Mouse (Mus musculus) layer of hippocampus, postnatal 25 days (tissue): ENCODE measurements around the gene Plekha7. TPM values are rescaled to one million over a fixed set of nuclear protein-coding genes. Genes with fewer than 3 reads are reported as not detected.

ENCODE experiments used
- DNase-seq, 2 experiments: peaks; one replicate each; pipeline ENCODE4 v3.0.0; 2022; ENCODE audit warnings: mixed read lengths in 2 of 2, low spot score in 1 of 2; ENCODE audit errors: extremely low spot score in 1 of 2
- total RNA-seq, 2 experiments: library from RNA; stranded (reverse); gene quantifications; 2 replicates each; pipeline ENCODE4 v1.2.3; 2021

Plekha7 gene
- total RNA-seq, 2 experiments from 2014 or later, result 17.3 to 22.8 TPM

- DNase-seq, result no peak
Observed at GRCm38 (mm10) chr7:116192966-116193365, 115.2 kb downstream of the Plekha7 start.

- no peak for DNase-seq
Observed at GRCm38 (mm10) chr7:116192096-116192595, 116.0 kb downstream of the Plekha7 start.

- no peak for DNase-seq
Observed at GRCm38 (mm10) chr7:116191138-116191537, 117.0 kb downstream of the Plekha7 start.

GRCm38 (mm10) chr7:116189708-116190107 is 118.5 kb downstream of the Plekha7 start:
- no peak for DNase-seq

GRCm38 (mm10) chr7:116188391-116188790 is 119.8 kb downstream of the Plekha7 start:
- DNase-seq, result no peak

- no peak for DNase-seq
Observed at GRCm38 (mm10) chr7:116187521-116187920, 120.7 kb downstream of the Plekha7 start.

GRCm38 (mm10) chr7:116186847-116187246 is 121.3 kb downstream of the Plekha7 start:
- no peak for DNase-seq

GRCm38 (mm10) chr7:116186156-116186555 is 122.0 kb downstream of the Plekha7 start:
- no peak for DNase-seq

- no peak for DNase-seq
Observed at GRCm38 (mm10) chr7:116184358-116185057, 123.7 kb downstream of the Plekha7 start.

- no peak for DNase-seq
Observed at GRCm38 (mm10) chr7:116182451-116182850, 125.7 kb downstream of the Plekha7 start.

- no peak for DNase-seq
Observed at GRCm38 (mm10) chr7:116181444-116181946, 126.7 kb downstream of the Plekha7 start.

GRCm38 (mm10) chr7:116178916-116179315 is 129.3 kb downstream of the Plekha7 start:
- no peak for DNase-seq

GRCm38 (mm10) chr7:116172774-116173173 is 135.4 kb downstream of the Plekha7 start:
- no peak for DNase-seq

GRCm38 (mm10) chr7:116169426-116169825 is 138.8 kb downstream of the Plekha7 start:
- no peak for DNase-seq

GRCm38 (mm10) chr7:116168224-116168623 is 140.0 kb downstream of the Plekha7 start:
- DNase-seq, result no peak

- DNase-seq, result no peak
Observed at GRCm38 (mm10) chr7:116164232-116164631, 143.9 kb downstream of the Plekha7 start.

GRCm38 (mm10) chr7:116161544-116161943 is 146.6 kb downstream of the Plekha7 start:
- DNase-seq, result peak in 1 of 2 experiments; percentile 45

- DNase-seq, result no peak
Observed at GRCm38 (mm10) chr7:116156894-116157143, 151.4 kb downstream of the Plekha7 start.

- no peak for DNase-seq
Observed at GRCm38 (mm10) chr7:116156072-116156893, 151.9 kb downstream of the Plekha7 start.

- no peak for DNase-seq
Observed at GRCm38 (mm10) chr7:116153781-116154368, 154.3 kb downstream of the Plekha7 start.

- no peak for DNase-seq
Observed at GRCm38 (mm10) chr7:116149568-116149967, 158.6 kb downstream of the Plekha7 start.
